Mouse (Mus musculus) testis, adult 2 months (tissue): ENCODE measurements around the gene Rbl2. TPM values are rescaled to one million over a fixed set of nuclear protein-coding genes. Genes with fewer than 3 reads are reported as not detected.

ENCODE experiments used
- H3K27ac ChIP-seq: fragments of 200-500 bp; 2 replicates; pipeline ENCODE4 v1.5.1; 2012; ENCODE audit warnings: low read depth, low read length; ENCODE audit not compliant: control insufficient read depth, insufficient read depth
- H3K27me3 ChIP-seq: fragments of 200-500 bp; 2 replicates; pipeline ENCODE4 v1.6.1; 2012; ENCODE audit warnings: mild to moderate bottlenecking, low read length, moderate library complexity; ENCODE audit not compliant: control insufficient read depth, insufficient read depth
- H3K36me3 ChIP-seq: fragments of 200-500 bp; 2 replicates; pipeline ENCODE4 v1.6.1; 2012; ENCODE audit warnings: mild to moderate bottlenecking, low read length; ENCODE audit not compliant: control insufficient read depth, insufficient read depth
- H3K4me1 ChIP-seq: fragments of 200-500 bp; 2 replicates; pipeline ENCODE4 v1.6.1; 2012; ENCODE audit warnings: low read length; ENCODE audit not compliant: control insufficient read depth, insufficient read depth
- H3K4me3 ChIP-seq: fragments of 200-500 bp; 2 replicates; pipeline ENCODE4 v1.5.1; 2012; ENCODE audit warnings: low read depth, mild to moderate bottlenecking, low read length, moderate library complexity, mixed read lengths; ENCODE audit not compliant: control insufficient read depth
- CTCF ChIP-seq: fragments of 200-500 bp; IDR thresholded peaks from 2 replicates; pipeline ENCODE4 v1.5.1; 2012; ENCODE audit warnings: low read depth, mild to moderate bottlenecking, inconsistent platforms, low read length, moderate library complexity; ENCODE audit not compliant: control insufficient read depth, insufficient read depth, insufficient replicate concordance
- POLR2A ChIP-seq: fragments of 200-500 bp; IDR thresholded peaks from 2 replicates; pipeline ENCODE4 v1.6.1; 2012; ENCODE audit warnings: low read depth, mild to moderate bottlenecking, inconsistent platforms, low read length, moderate library complexity; ENCODE audit not compliant: control insufficient read depth
- polyA plus RNA-seq: library from polyadenylated mRNA; depleted of rRNA; stranded (reverse); fragments of >200 nt; gene quantifications from 2 replicates; pipeline ENCODE4 v1.2.3, GENCODE M21; 2012

Gene Rbl2
- polyA plus RNA-seq, 1 experiment = 184 TPM

- Histone ChIP-seq H3K27ac (peak overlapping the region; percentile 44), H3K36me3 (no peaks in the 10 kb centered on the region), H3K27me3 (no peaks in the 10 kb centered on the region), H3K4me3 (peak overlapping the region; percentile 87), H3K4me1 (no peaks in the 10 kb centered on the region; the same call in 1 of the 2 replicates)
- no peak for TF ChIP-seq CTCF
- TF ChIP-seq POLR2A = peak; percentile 68; the same call in 1 of the 2 replicates
These were observed 36.4 kb downstream of the Rbl2 start for GRCm38 (mm10) chr8:91106271-91106670.

GRCm38 (mm10) chr8:91111868-91112477 is 42.1 kb downstream of the Rbl2 start:
- Histone ChIP-seq H3K36me3 (no peaks in the 10 kb centered on the region), H3K27ac (no peak overlapping the region), H3K4me1 (no peaks in the 10 kb centered on the region; the same call in 1 of the 2 replicates), H3K27me3 (no peaks in the 10 kb centered on the region), H3K4me3 (no peak overlapping the region)
- TF ChIP-seq CTCF = no peak
- no peak for TF ChIP-seq POLR2A

- H3K36me3 ChIP-seq = no peaks in the 10 kb centered on the region
These were observed 44.6 kb downstream of the Rbl2 start for GRCm38 (mm10) chr8:91114428-91114827.

GRCm38 (mm10) chr8:91114910-91115309 is 45.1 kb downstream of the Rbl2 start:
- Histone ChIP-seq H3K4me1 (no peaks in the 10 kb centered on the region; the same call in 1 of the 2 replicates), H3K36me3 (no peaks in the 10 kb centered on the region), H3K27me3 (no peaks in the 10 kb centered on the region), H3K4me3 (no peak overlapping the region), H3K27ac (no peak overlapping the region)
- no peak for TF ChIP-seq CTCF
- TF ChIP-seq POLR2A = no peak

More at GRCm38 (mm10) chr8:91114428-91114827, 44.6 kb downstream of the Rbl2 start:
- Histone ChIP-seq H3K27ac (no peak overlapping the region), H3K4me1 (no peaks in the 10 kb centered on the region; the same call in 1 of the 2 replicates), H3K4me3 (no peak overlapping the region), H3K27me3 (no peaks in the 10 kb centered on the region)
- no peak for TF ChIP-seq CTCF
- TF ChIP-seq POLR2A = no peak

- Histone ChIP-seq H3K4me1 (no peaks in the 10 kb centered on the region; the same call in 1 of the 2 replicates), H3K27me3 (no peaks in the 10 kb centered on the region), H3K36me3 (no peaks in the 10 kb centered on the region), H3K27ac (no peak overlapping the region), H3K4me3 (no peak overlapping the region)
- TF ChIP-seq POLR2A (no peak), CTCF (no peak)
These were observed 47.7 kb downstream of the Rbl2 start for GRCm38 (mm10) chr8:91117537-91117936.

- H3K4me1 ChIP-seq = no peaks in the 10 kb centered on the region; the same call in 1 of the 2 replicates
- no peak overlapping the region for H3K27ac ChIP-seq
- no peaks in the 10 kb centered on the region for H3K27me3 ChIP-seq
- H3K4me3 ChIP-seq = no peak overlapping the region
- no peak; the same call in 1 of the 2 replicates for TF ChIP-seq CTCF
- no peak for TF ChIP-seq POLR2A
- no peaks in the 10 kb centered on the region for H3K36me3 ChIP-seq
These were observed 48.3 kb downstream of the Rbl2 start for GRCm38 (mm10) chr8:91118131-91118530.

GRCm38 (mm10) chr8:91124315-91124714 is 54.5 kb downstream of the Rbl2 start:
- TF ChIP-seq POLR2A = no peak
- TF ChIP-seq CTCF = no peak
- Histone ChIP-seq H3K4me1 (no peaks in the 10 kb centered on the region), H3K27me3 (no peaks in the 10 kb centered on the region), H3K36me3 (peaks cover 5% of the 10 kb centered on the region), H3K27ac (no peak overlapping the region), H3K4me3 (no peak overlapping the region)
